Mouse (Mus musculus): Measurements from ENCODE around the gene Gm20890. TPM values are rescaled to one million over a fixed set of nuclear protein-coding genes. Genes with fewer than 3 reads are reported as not detected.

Gm20890 gene
- polyA plus RNA-seq (2017; shearing (Covaris generic)): not detected

DNA sequence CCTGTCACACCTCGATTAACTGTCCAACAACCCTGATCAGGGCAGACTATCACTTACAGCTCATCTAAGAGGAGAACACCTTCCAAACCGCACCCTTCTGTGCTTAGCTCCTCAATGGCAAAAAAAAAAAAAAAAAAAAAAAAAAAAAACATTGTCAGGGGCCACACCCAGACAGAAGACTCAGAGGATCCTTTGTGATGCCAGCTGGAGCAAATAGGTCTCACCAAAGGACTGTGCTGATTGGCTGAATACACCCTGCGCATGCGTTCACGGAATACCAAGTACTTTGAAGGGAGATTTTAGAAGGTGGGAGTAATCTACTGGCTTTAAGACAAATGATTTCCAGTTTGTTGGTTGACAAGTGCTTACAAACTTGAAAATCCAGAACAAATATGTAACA lies at the start of gene Gm20890:
Gm20890 (minus strand) TSS at position 101 of the 400 bp plus-strand sequence.

Data from inflammation-experienced regulatory T-cells, adult 16 weeks (primary cell).